ENCODE assay signal across 8 mouse cellular contexts in genomic region chr16:18878091-18878720, GRCm38 (mm10). TPM values are rescaled to one million over a fixed set of nuclear protein-coding genes. Genes with fewer than 3 reads are reported as not detected.
DNase-seq lines count a peak whose midpoint lies in the region; ATAC-seq lines count a peak whose summit lies in the region.

No protein-coding gene starts in this region.

- 0 out of 2 replicates have a peak, but pooled peaks cover 2% of the 10 kb centered on the region for H3K4me1 ChIP-seq in neural tube, embryonic 11.5 days (ENCODE audit: control insufficient read depth, insufficient read depth, low read length)
- peaks cover 35% of the 10 kb centered on the region for H3K4me1 ChIP-seq in midbrain, embryonic 16.5 days (ENCODE audit: control insufficient read depth, insufficient read depth, low read length)

- peaks cover 3% of the 10 kb centered on the region; the same call in 1 of the 2 replicates for H3K36me3 ChIP-seq in neural tube, embryonic 11.5 days (ENCODE audit: control insufficient read depth, insufficient read depth, low read length)
- H3K36me3 ChIP-seq in midbrain, embryonic 16.5 days (ENCODE audit: control insufficient read depth, insufficient read depth, low read length): peaks cover 5% of the 10 kb centered on the region

- WGBS in neural tube, embryonic 11.5 days: 34% methylated on average over 20 of the region's 20 CpGs
- 28% methylated on average over 20 of the region's 20 CpGs for WGBS in midbrain, embryonic 16.5 days

- peak; percentile 46 for DNase-seq in cerebellum, adult 9-10 months
- DNase-seq in cerebellum, postnatal 25 days: no peak
- DNase-seq in neural tube, embryonic 11.5 days (ENCODE audit: low spot score): no peak
- no peak for DNase-seq in neural tube, embryonic 10.5 days (ENCODE audit: extremely low spot score, low spot score)
- no peak for DNase-seq in cerebellum, postnatal 4 days (ENCODE audit: low spot score in 2 of 2)
- DNase-seq in thymus, postnatal 10 days (ENCODE audit: low spot score in 2 of 2): no peak

- H3K9ac ChIP-seq in neural tube, embryonic 11.5 days (ENCODE audit: low read length): peak overlapping the region; percentile 90
- peak overlapping the region; percentile 98 for H3K9ac ChIP-seq in midbrain, embryonic 16.5 days (ENCODE audit: low read depth, low read length)

- H3K9me3 ChIP-seq in neural tube, embryonic 11.5 days (ENCODE audit: control insufficient read depth, low read length): no peaks in the 10 kb centered on the region
- no peaks in the 10 kb centered on the region for H3K9me3 ChIP-seq in midbrain, embryonic 16.5 days (replicated peaks; ENCODE audit: control insufficient read depth, low read length, poor library complexity, severe bottlenecking)

- H3K4me2 ChIP-seq in neural tube, embryonic 11.5 days (ENCODE audit: low read depth): peak overlapping the region; percentile 55
- H3K4me2 ChIP-seq in midbrain, embryonic 16.5 days (ENCODE audit: low read length): peak overlapping the region; percentile 79

- H3K27ac ChIP-seq in neural tube, embryonic 11.5 days (ENCODE audit: low read depth, low read length): no peak overlapping the region; the same call in 1 of the 2 replicates
- H3K27ac ChIP-seq in midbrain, embryonic 16.5 days (ENCODE audit: low read length): peak overlapping the region; percentile 96

- no peaks in the 10 kb centered on the region for H3K27me3 ChIP-seq in neural tube, embryonic 11.5 days (ENCODE audit: control insufficient read depth, insufficient read depth, low read length)
- no peaks in the 10 kb centered on the region for H3K27me3 ChIP-seq in midbrain, embryonic 16.5 days (ENCODE audit: control insufficient read depth, insufficient read depth, low read depth, low read length)

- ATAC-seq in neural tube, embryonic 11.5 days (ENCODE audit: insufficient read depth, low FRiP score, low TSS enrichment): no peak
- ATAC-seq in inflammation-experienced regulatory T-cells, adult 6 months: peak; percentile 5
- no peak for ATAC-seq in midbrain, embryonic 16.5 days

- H3K4me3 ChIP-seq in neural tube, embryonic 11.5 days (ENCODE audit: low read depth, low read length): peak overlapping the region; percentile 95
- peak overlapping the region; percentile 99 for H3K4me3 ChIP-seq in midbrain, embryonic 16.5 days (ENCODE audit: low read depth, low read length)

RNA-seq across cellular contexts. Expression of gene Hira, which starts 1.4 kb away (rescaled TPM):
- 12.8 and 14.6 TPM in 2 replicates for polyA plus RNA-seq in neural tube, embryonic 11.5 days (2014; fragmentation: Nextera tagmentation; extraction: Ambion mirVana)
- polyA plus RNA-seq in inflammation-experienced regulatory T-cells, adult 6 months (2017; shearing (Covaris generic)): 10 to 100 TPM in 2 of 3 experiments, 1 to 10 TPM in 1; 7.9 to 10.8 (median 10.4) TPM
- polyA plus RNA-seq in midbrain, embryonic 16.5 days (2015; fragmentation: Nextera tagmentation; extraction: Ambion mirVana): 18.5 and 20.5 TPM in 2 replicates

RNA-seq across cellular contexts. Expression of gene Mrpl40, which starts 1.5 kb away (rescaled TPM):
- 86.3 and 91.1 TPM in 2 replicates for polyA plus RNA-seq in neural tube, embryonic 11.5 days (2014; fragmentation: Nextera tagmentation; extraction: Ambion mirVana)
- 100 to 1,000 TPM in 1 of 3 experiments, 10 to 100 TPM in 2; 83.3 to 106 (median 88.3) TPM for polyA plus RNA-seq in inflammation-experienced regulatory T-cells, adult 6 months (2017; shearing (Covaris generic))
- 64.6 and 65.8 TPM in 2 replicates for polyA plus RNA-seq in midbrain, embryonic 16.5 days (2015; fragmentation: Nextera tagmentation; extraction: Ambion mirVana)

RNA-seq across cellular contexts. Expression of gene Gm28539, which starts 41.8 kb away (rescaled TPM):
- not detected in 2 replicates for polyA plus RNA-seq in neural tube, embryonic 11.5 days (2014; fragmentation: Nextera tagmentation; extraction: Ambion mirVana)
- not detected for polyA plus RNA-seq in inflammation-experienced regulatory T-cells, adult 6 months (2017; shearing (Covaris generic))
- polyA plus RNA-seq in midbrain, embryonic 16.5 days (2015; fragmentation: Nextera tagmentation; extraction: Ambion mirVana): not detected in 2 replicates

RNA-seq across cellular contexts. Expression of gene 2510002D24Rik, which starts 41.8 kb away (rescaled TPM):
- 17.7 and 19.7 TPM in 2 replicates for polyA plus RNA-seq in neural tube, embryonic 11.5 days (2014; fragmentation: Nextera tagmentation; extraction: Ambion mirVana)
- 100 to 1,000 TPM in 1 of 3 experiments, 10 to 100 TPM in 2; 69.8 to 105 (median 79.3) TPM for polyA plus RNA-seq in inflammation-experienced regulatory T-cells, adult 6 months (2017; shearing (Covaris generic))
- polyA plus RNA-seq in midbrain, embryonic 16.5 days (2015; fragmentation: Nextera tagmentation; extraction: Ambion mirVana): 45.8 and 50.3 TPM in 2 replicates
